Mouse (Mus musculus) brain, embryonic 14.5 days (tissue): ENCODE data around the gene Clec10a.

ENCODE experiments used
- CTCF ChIP-seq: fragments of 200-500 bp; IDR thresholded peaks from 2 replicates; pipeline ENCODE4 v1.5.1; 2012; ENCODE audit warnings: inconsistent platforms, mild to moderate bottlenecking, moderate library complexity, borderline replicate concordance; ENCODE audit not compliant: insufficient read depth, insufficient read length; ENCODE audit errors: extremely low read depth
- POLR2A ChIP-seq: fragments of 200-500 bp; IDR thresholded peaks from 2 replicates; pipeline ENCODE4 v1.6.1; 2012; ENCODE audit warnings: mild to moderate bottlenecking, inconsistent platforms, borderline replicate concordance; ENCODE audit not compliant: poor library complexity, insufficient read depth, insufficient read length, severe bottlenecking; ENCODE audit errors: extremely low read depth

DNA sequence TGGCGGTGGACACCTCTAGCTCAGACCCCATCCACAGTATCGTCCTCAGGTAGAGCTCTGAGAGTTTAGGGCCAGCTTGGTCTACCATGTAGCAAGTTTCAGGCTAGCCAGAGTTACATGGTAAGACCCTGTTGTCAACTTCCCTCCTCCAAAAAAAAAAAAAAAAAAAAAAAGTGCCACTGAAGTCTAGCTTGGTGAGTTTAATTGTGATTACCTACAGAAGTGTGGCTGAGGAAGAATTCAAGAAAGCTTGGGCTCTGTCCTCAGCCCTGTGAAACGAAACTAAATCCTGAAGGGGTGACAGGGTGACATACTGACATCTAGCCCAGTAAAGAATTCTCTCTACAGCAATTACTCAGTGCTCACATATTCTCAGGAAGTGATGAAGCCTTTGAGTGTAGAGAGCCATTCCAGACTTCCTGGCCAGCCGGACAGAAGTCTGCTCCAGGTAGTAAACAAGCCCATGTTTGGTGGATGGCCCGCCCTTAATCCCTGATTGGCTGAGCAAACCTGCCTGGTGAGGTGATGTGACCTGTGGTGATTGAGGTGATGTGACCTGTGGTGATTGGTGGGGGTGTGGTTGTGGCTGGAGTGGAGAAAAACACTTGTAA is 52.9 kb downstream of the Clec10a start:
- no peak for TF ChIP-seq CTCF
- TF ChIP-seq POLR2A: no peak
